Comparison of ENCODE assay signal across 19 mouse cellular contexts in genomic region chr5:116522273-116522672, GRCm38 (mm10).
"Had no signal": no experiment of that assay in that cellular context is flagged by ENCODE, and none has a peak within 500 bp of the region (broad histone marks: within the 10 kb centered on the region; RNA-seq: fewer than 3 reads in every experiment).

No protein-coding gene starts in this region.

- DNase-seq: gastrocnemius, postnatal 14 days; gastrocnemius, postnatal 36 days; heart, adult 11 months; heart, adult 2 months; heart, postnatal 4 days; kidney, adult 18-20 months; kidney, adult 8-10 months; layer of hippocampus, postnatal 36 days had no signal

- H3K4me3 ChIP-seq: heart, adult 2 months; heart, embryonic 13.5 days; heart, embryonic 15.5 days; hindbrain, embryonic 10.5 days; hindbrain, embryonic 12.5 days; intestine, embryonic 15.5 days; layer of hippocampus, adult 2 months; limb, embryonic 13.5 days; limb, embryonic 15.5 days; liver, embryonic 12.5 days had no signal

- H3K27ac ChIP-seq: heart, adult 2 months; heart, embryonic 13.5 days; heart, embryonic 15.5 days; hindbrain, embryonic 10.5 days; hindbrain, embryonic 12.5 days; hindbrain, embryonic 14.5 days; intestine, embryonic 15.5 days; limb, embryonic 13.5 days; limb, embryonic 15.5 days; liver, embryonic 12.5 days; liver, embryonic 14.5 days had no signal

- H3K4me1 ChIP-seq: heart, embryonic 13.5 days; heart, embryonic 15.5 days; intestine, embryonic 15.5 days; limb, embryonic 13.5 days; limb, embryonic 15.5 days; liver, embryonic 12.5 days had no signal
